Mouse (Mus musculus): ENCODE results near the gene Lysmd2. TPM values are rescaled to one million over a fixed set of nuclear protein-coding genes. Genes with fewer than 3 reads are reported as not detected.

The Lysmd2 gene
- polyA plus RNA-seq, 1 experiment from 2014 or later = 30.3 TPM

- Histone ChIP-seq H3K4me1 (replicated peaks; ENCODE audit: control insufficient read depth, insufficient read depth) (no peaks in the 10 kb centered on the region), H3K4me3 (ENCODE audit: low read depth, low read length) (no peak overlapping the region), H3K9ac (ENCODE audit: low read length) (no peak overlapping the region), H3K27me3 (ENCODE audit: control insufficient read depth, insufficient read depth, low read length) (no peaks in the 10 kb centered on the region), H3K36me3 (ENCODE audit: control insufficient read depth, insufficient read depth, low read length) (no peaks in the 10 kb centered on the region), H3K4me2 (replicated peaks; ENCODE audit: low read depth) (no peak overlapping the region), H3K9me3 (ENCODE audit: control insufficient read depth, low read length) (no peaks in the 10 kb centered on the region), H3K27ac (replicated peaks) (no peak overlapping the region)
- DNase-seq (ENCODE audit: low spot score) (no peak), ATAC-seq (ENCODE audit: low FRiP score, low TSS enrichment) (no peak)
- TF ChIP-seq CTCF (IDR thresholded peaks at IDR 0.05; ENCODE audit: low read depth) (no peak), EP300 (optimal IDR thresholded peaks at IDR 0.05) (no peak)
- WGBS = 78% methylated on average over 6 of the region's 6 CpGs
These were observed 39.8 kb downstream of the Lysmd2 start for GRCm38 (mm10) chr9:75665364-75665763.

- 53% methylated on average over 5 of the region's 5 CpGs for WGBS
- Histone ChIP-seq H3K36me3 (ENCODE audit: control insufficient read depth, insufficient read depth, low read length) (no peaks in the 10 kb centered on the region), H3K4me3 (ENCODE audit: low read depth, low read length) (no peak overlapping the region), H3K27me3 (ENCODE audit: control insufficient read depth, insufficient read depth, low read length) (no peaks in the 10 kb centered on the region), H3K27ac (replicated peaks) (no peak overlapping the region), H3K9ac (ENCODE audit: low read length) (no peak overlapping the region), H3K4me2 (replicated peaks; ENCODE audit: low read depth) (no peak overlapping the region), H3K4me1 (replicated peaks; ENCODE audit: control insufficient read depth, insufficient read depth) (no peaks in the 10 kb centered on the region), H3K9me3 (ENCODE audit: control insufficient read depth, low read length) (no peaks in the 10 kb centered on the region)
- no peak for ATAC-seq (ENCODE audit: low FRiP score, low TSS enrichment)
- DNase-seq (ENCODE audit: low spot score) = no peak
- TF ChIP-seq CTCF (IDR thresholded peaks at IDR 0.05; ENCODE audit: low read depth) (no peak), EP300 (optimal IDR thresholded peaks at IDR 0.05) (no peak)
These were observed 41.1 kb downstream of the Lysmd2 start for GRCm38 (mm10) chr9:75666612-75667011.

- WGBS = 69% methylated on average over 6 of the region's 6 CpGs
- ATAC-seq (ENCODE audit: low FRiP score, low TSS enrichment) (no peak), DNase-seq (ENCODE audit: low spot score) (no peak)
- Histone ChIP-seq H3K36me3 (ENCODE audit: control insufficient read depth, insufficient read depth, low read length) (no peaks in the 10 kb centered on the region), H3K4me1 (replicated peaks; ENCODE audit: control insufficient read depth, insufficient read depth) (no peaks in the 10 kb centered on the region), H3K4me3 (ENCODE audit: low read depth, low read length) (no peak overlapping the region), H3K27ac (replicated peaks) (no peak overlapping the region), H3K27me3 (ENCODE audit: control insufficient read depth, insufficient read depth, low read length) (no peaks in the 10 kb centered on the region), H3K9ac (ENCODE audit: low read length) (no peak overlapping the region), H3K9me3 (ENCODE audit: control insufficient read depth, low read length) (no peaks in the 10 kb centered on the region), H3K4me2 (replicated peaks; ENCODE audit: low read depth) (no peak overlapping the region)
- no peak for TF ChIP-seq CTCF (IDR thresholded peaks at IDR 0.05; ENCODE audit: low read depth)
- TF ChIP-seq EP300 (optimal IDR thresholded peaks at IDR 0.05) = no peak
These were observed 47.2 kb downstream of the Lysmd2 start for GRCm38 (mm10) chr9:75672769-75673168.

- ATAC-seq (ENCODE audit: low FRiP score, low TSS enrichment) (no peak), DNase-seq (ENCODE audit: low spot score) (no peak)
- Histone ChIP-seq H3K27me3 (ENCODE audit: control insufficient read depth, insufficient read depth, low read length) (no peaks in the 10 kb centered on the region), H3K36me3 (ENCODE audit: control insufficient read depth, insufficient read depth, low read length) (no peaks in the 10 kb centered on the region), H3K4me3 (ENCODE audit: low read depth, low read length) (no peak overlapping the region), H3K27ac (replicated peaks) (no peak overlapping the region), H3K9me3 (ENCODE audit: control insufficient read depth, low read length) (no peaks in the 10 kb centered on the region), H3K4me2 (replicated peaks; ENCODE audit: low read depth) (no peak overlapping the region), H3K4me1 (replicated peaks; ENCODE audit: control insufficient read depth, insufficient read depth) (no peaks in the 10 kb centered on the region), H3K9ac (ENCODE audit: low read length) (no peak overlapping the region)
- TF ChIP-seq CTCF (IDR thresholded peaks at IDR 0.05; ENCODE audit: low read depth) (no peak), EP300 (optimal IDR thresholded peaks at IDR 0.05) (no peak)
- WGBS = 76% methylated on average over 7 of the region's 7 CpGs
These were observed 50.7 kb downstream of the Lysmd2 start for GRCm38 (mm10) chr9:75676226-75676625.

- no peaks in the 10 kb centered on the region for H3K9me3 ChIP-seq (ENCODE audit: control insufficient read depth, low read length)
- no peak overlapping the region for H3K4me2 ChIP-seq (replicated peaks; ENCODE audit: low read depth)
- ATAC-seq (ENCODE audit: low FRiP score, low TSS enrichment) (no peak), DNase-seq (ENCODE audit: low spot score) (no peak)
- WGBS = 77% methylated on average over 7 of the region's 7 CpGs
- TF ChIP-seq CTCF (IDR thresholded peaks at IDR 0.05; ENCODE audit: low read depth) (no peak), EP300 (optimal IDR thresholded peaks at IDR 0.05) (no peak)
- no peaks in the 10 kb centered on the region for H3K27me3 ChIP-seq (ENCODE audit: control insufficient read depth, insufficient read depth, low read length)
- no peaks in the 10 kb centered on the region for H3K36me3 ChIP-seq (ENCODE audit: control insufficient read depth, insufficient read depth, low read length)
- no peak overlapping the region for H3K4me3 ChIP-seq (ENCODE audit: low read depth, low read length)
- H3K4me1 ChIP-seq (replicated peaks; ENCODE audit: control insufficient read depth, insufficient read depth) = no peaks in the 10 kb centered on the region
- no peak overlapping the region for H3K27ac ChIP-seq (replicated peaks)
- no peak overlapping the region for H3K9ac ChIP-seq (ENCODE audit: low read length)
These were observed 52.8 kb downstream of the Lysmd2 start for GRCm38 (mm10) chr9:75678341-75678740.

GRCm38 (mm10) chr9:75679629-75680028, 54.1 kb downstream of the Lysmd2 start:
- no peak overlapping the region for H3K9ac ChIP-seq (ENCODE audit: low read length)
- no peak overlapping the region for H3K27ac ChIP-seq (replicated peaks)
- no peak overlapping the region for H3K4me3 ChIP-seq (ENCODE audit: low read depth, low read length)
- H3K9me3 ChIP-seq (ENCODE audit: control insufficient read depth, low read length) = no peaks in the 10 kb centered on the region
- WGBS = 59% methylated on average over 4 of the region's 4 CpGs
- no peak overlapping the region for H3K4me2 ChIP-seq (replicated peaks; ENCODE audit: low read depth)
- DNase-seq (ENCODE audit: low spot score) (no peak), ATAC-seq (ENCODE audit: low FRiP score, low TSS enrichment) (no peak)
- TF ChIP-seq EP300 (optimal IDR thresholded peaks at IDR 0.05) (no peak), CTCF (IDR thresholded peaks at IDR 0.05; ENCODE audit: low read depth) (no peak)
- no peaks in the 10 kb centered on the region for H3K27me3 ChIP-seq (ENCODE audit: control insufficient read depth, insufficient read depth, low read length)
- no peaks in the 10 kb centered on the region for H3K36me3 ChIP-seq (ENCODE audit: control insufficient read depth, insufficient read depth, low read length)
- no peaks in the 10 kb centered on the region for H3K4me1 ChIP-seq (replicated peaks; ENCODE audit: control insufficient read depth, insufficient read depth)

All from stomach, postnatal 0 days (tissue).